Mouse (Mus musculus) adrenal gland, adult (tissue): ENCODE results near the gene Dpp3.

Experiments used
- DNase-seq, 2 experiments: peaks; one replicate each; pipeline ENCODE4 v3.0.0; 2022 to 2023; ENCODE audit warnings: low spot score in 1 of 2; ENCODE audit not compliant: inconsistent age in 2 of 2

Dpp3 gene

DNA sequence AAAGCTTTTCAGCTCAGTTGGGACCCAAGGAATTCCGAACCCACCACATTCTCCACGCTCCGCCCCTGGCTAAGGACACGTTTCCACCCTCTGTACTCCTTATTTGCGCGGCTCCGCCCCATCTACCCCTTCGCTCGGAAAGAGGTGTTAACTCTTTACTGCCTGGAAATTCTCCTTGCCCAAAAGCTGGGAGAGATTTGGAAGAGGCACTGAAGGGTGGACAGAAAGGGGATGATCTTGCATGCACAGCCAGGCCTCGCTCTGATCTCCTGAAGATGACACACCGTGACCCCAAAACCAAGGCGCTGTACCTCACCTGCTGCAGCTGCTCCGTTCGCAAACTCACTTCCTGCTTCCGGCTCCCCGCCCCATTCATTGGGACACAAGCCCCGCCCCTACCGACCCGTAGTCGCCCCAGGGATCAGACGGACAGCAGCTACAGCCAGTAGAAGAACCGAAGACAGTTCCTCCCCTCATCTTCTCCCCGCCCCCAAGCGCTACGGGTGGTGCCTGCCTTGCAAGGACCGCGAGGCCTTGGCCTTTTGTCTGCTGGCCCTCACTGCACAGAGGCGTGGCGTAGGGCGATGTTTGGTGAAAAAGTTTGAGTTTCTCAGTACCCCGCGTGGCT lies at the start of gene Dpp3:
Gene Dpp3, minus strand, starts transcription at position 384 of the 628 bp plus-strand sequence.
- DNase-seq: peak; percentile 99 to 100

DNA sequence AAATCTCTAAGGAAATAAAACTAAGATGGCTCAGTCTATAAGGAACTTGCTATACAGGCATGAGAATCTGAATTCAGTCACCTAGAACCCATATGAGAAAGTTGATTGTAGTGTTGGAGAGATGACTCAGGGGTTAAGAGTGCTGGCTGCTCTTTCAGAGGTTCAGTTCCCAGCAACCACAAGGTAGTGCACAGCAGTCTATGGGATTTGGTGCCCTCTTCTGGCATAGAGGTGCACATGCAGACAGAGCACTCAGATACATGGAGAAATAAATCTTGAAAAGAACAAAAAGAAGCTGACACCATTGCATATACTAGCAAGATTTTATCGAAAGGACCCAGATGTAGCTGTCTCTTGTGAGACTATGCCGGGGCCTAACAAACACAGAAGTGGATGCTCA lies 40.1 kb upstream of the Dpp3 start:
- DNase-seq: no peak

DNA sequence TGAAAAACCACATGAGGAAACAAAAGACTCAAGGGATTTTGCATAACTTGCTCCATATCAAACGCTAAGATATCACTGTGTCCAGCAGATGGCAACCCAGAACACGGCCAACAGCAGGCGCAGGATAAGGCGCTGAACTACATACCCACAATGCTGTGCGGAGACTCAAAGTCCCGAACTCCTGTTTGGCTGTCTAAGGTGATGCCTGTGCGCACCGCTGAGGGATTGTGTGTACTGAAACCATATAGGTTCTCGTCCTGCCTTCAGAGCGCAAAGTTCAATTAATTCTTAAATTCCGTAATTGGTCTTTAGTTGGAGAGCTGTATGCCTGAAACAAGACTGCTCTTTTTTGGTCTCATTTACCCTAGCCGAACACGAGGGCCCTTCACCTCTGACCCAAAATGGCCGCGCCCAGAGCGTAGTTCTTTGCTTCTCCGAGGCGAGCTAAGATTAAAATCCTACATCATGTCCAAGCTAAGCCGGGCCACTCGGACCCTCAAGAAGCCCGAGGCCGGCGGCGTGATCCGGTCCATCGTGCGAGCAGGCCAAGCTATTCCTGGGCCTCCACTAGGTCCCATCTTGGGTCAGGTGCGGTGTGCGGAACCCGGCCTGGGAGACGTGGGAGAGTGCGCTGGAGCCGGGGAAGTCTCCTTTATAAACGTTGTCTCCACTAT lies 34.0 kb upstream of the Dpp3 start, which contains the start of gene Mrpl11:
Gene Mrpl11, plus strand, starts transcription at position 220 of the 674 bp plus-strand sequence.
- peak; percentile 91 to 97 for DNase-seq

DNA sequence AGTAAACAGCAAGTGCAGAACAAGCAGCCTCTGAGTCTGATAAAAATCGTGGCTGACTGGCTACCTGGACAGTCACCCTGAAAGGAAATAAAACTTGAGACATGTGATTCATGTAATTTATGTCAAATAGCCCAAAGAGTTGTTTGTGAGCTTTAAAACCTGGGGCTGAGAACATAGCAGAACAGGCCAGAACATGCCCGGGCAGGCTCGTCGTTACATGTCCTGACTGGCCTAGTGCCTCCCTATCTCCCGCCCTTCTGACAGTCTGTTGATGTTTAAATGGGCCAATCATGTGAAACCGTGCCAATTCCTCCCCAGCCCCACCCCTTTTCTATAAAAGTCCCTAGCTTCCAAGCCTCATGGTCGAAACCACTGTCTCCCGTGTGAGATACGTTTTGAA lies 20.6 kb upstream of the Dpp3 start:
- peak in 1 of 2 experiments; percentile 15 for DNase-seq

DNA sequence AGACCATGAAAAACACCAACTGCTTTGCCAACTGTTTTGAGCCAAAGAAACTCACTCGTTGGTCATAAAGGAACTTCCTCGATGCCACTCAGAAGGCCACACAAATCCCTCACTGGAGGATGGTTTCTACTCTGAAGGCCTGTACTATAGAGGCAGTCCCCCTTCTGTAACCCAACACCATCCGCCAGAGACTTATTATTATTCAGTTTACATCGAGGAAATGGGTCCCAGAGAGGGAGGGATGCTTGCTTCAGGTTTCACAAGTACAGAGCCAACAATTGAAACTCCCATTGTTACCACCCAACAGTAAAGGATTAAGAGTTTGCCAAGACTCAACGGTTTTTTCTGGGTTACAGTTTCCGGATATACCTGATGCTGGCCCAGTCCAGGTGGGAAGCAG lies 17.5 kb upstream of the Dpp3 start:
- no peak for DNase-seq

DNA sequence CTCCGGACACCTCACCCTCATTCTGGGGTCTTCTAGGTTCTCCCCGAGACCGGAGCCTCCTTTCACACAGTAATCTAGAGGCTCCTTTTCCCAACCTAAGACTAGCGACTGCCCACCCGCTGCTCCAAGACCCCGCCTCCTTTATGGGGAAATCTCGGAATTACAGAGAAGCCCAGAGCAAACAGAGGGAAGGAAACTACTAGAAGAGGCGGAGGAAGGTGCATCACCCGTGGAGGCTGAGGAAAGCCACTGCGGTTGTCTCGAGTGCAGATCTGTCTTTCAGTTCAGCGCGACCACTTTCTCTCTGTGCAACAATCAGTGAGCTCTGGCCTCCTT lies 15.1 kb upstream of the Dpp3 start:
- no peak for DNase-seq

DNA sequence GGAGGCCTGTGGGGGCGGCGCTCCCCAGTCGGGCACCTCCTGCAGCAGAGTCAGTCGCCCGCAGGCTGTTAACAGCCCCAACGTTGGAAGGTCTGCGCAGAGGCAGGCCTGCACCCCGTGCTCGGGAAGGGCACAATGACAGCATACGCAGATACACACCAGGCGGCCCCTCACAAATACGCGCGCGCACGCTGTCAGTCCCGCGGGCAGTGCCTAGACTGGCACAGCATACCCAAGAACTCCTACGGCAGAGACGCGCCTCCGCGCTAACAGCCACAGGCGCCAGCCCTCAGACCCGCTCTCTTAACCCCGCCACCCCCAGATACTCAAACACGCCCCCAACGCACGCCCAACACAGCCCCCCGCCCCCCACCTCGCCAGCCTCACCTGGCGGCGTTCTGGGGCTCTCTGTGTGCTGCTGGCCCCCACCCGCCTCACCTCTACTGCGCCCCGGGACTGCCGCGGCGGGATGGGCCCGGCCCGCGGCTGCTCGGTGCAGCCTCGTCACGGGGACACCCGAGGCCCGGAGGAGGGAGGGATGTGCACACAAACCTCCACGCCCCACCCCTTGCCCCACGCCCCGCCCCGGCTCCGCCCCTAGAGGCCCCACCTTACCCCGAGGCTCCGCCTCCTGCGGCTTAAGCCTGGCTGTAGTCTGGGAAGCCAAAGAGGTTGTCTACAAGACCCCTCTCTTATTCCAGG lies 14.6 kb upstream of the Dpp3 start, which contains the start of gene Peli3:
Gene Peli3, minus strand, starts transcription at position 577 of the 702 bp plus-strand sequence.
- peak; percentile 87 to 96 for DNase-seq

DNA sequence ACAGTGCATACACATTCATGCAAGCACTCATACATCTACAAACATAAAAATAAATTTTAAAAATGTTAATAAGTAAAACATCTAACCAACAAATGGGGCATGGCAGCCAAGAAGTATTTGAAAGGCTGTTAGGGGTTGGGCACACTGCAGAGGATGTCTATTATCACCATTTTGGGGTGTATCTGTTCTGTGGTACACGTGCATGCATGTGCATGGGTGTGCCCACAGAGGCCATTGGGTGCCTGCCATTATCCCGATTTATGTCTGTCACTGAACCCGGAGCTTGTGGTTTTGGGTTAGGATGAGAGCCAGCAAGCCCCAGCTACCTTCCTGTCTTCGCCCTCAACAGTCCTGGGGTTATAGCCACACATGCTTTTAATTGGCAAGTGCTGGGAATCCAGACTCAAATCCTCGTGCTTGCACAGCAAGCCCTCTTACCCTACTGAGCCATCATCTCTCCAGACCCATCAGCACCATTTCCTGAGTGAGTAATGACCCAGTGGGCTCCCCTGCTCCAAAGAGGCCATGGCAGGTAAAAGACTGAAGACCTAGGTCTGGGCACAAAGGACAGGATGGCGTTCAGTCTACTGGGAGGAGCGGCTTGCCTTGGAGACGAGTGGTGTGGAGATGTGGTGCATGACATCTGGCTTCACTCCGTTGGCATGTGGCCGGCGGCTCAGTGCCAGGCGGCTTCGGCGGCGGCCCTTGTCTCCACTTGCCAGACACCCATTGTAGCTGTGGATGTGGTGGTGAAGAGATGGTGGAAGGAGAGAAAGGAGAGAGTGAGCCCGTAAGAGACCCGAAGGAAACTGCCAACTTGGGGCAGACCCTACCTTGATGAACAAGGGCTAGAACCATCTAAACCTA lies 9.6 kb upstream of the Dpp3 start:
- DNase-seq: peak in 1 of 2 experiments; percentile 15

DNA sequence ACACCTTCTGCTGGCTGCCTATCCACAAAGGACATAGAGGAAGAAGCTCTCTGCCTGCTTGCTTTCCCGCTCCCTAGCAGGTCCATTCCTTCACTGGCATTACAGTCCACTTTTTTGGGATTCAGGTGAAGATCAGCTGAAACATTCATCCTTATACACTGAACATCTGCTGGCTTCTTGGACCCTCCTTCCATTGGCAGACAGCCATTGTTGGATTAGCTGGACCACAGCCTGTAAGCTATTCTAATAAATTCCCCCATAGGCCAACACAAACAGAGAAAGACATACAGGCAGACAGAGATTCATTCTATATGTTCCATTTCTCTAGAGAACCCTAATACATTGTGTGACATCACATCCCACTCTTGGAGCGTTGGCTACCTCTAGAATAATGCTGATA lies 8.8 kb upstream of the Dpp3 start:
- no peak for DNase-seq

DNA sequence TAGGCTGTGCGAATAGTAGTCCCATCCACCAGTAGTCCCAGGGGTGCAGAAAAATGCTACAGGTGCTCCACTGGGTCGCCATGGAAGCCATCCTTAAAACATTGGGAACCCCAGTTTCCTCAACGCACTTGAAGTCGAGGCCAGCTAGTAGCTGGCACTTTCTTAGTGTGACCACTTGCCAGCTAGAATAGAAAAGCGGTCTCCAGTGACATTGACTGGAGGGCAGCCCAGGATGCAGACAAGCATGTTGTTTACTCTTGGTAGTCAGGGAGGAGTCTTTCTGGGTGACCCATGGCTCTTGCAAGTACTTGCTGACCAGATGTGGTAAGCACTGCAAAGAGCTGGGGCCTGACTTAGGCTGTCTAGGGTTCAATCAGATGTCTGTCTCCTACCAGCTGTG lies 694 bp upstream of the Dpp3 start:
- DNase-seq: peak in 1 of 2 experiments; percentile 74

DNA sequence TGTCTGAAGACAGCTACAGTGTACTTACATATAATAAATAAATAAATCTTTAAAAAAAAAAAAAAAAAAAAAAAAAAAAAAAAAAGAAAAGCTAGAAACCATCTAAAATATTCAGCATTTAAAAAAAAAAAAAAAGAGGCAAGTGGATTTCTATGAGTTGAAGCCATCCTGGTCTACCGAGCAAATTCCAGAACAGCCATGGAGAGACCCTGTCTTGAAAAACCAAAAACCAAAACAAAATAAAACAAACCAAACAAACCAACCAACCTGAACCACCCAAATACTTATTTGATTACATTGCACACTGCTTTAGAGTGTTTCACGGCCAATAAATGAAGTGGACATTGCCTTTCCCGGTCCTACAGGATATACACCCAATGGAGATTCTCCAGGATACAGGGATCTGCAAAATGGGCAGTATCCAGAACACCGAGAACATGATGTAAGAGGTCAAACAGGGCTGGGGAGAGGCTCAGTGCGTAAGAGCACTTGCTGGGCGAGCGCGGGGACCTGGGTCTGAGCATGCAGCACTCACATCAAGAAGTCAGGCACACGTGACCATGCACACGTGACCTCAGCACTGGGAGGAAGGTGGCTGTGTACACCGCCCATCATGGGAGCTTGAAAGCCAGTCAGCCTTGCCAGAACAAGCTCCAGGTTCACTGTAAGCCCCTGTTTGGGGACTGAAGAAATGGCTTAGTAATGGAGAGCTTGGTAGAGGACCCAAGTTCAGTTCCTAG lies 2.8 kb downstream of the Dpp3 start:
- no peak for DNase-seq

DNA sequence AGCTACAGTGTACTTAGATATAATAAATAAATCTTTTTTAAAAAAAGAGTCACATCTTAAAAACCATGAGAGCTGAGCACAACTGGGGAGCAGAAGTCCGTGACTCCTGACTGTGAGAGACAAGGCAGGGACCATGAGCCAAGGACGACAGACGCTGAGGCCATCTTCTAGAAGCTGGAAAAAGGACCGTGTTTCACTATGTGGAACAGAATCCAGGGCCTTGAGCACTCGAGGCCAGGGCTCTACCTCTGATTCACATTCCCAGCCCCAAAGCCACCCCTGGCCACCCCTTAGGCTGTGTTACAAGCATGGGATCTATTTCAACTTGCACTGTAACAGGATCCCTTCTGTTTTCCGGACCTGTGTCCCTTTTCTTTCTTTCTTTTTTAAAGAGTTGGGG lies 8.4 kb downstream of the Dpp3 start:
- peak in 1 of 2 experiments; percentile 73 for DNase-seq

DNA sequence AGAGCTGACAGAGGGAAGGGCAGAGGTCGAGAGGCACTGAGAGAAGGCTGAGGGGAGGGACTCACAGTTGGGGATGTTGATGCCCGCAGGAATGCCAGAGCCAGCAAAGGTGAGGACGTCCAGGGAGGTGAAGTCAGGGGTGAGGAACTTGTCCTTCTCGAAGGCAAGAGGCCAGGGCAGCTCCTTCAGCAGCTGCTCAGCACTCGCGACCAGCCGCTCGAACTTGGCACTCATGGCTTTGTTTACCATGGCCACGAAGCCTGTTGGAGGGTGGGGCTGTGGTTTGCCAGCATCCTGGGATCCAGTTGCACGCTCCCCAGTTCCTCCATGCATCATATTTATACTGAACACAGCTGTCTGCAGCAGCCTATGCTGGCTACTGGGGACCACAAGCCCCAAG lies 11.3 kb downstream of the Dpp3 start:
- DNase-seq: no peak

DNA sequence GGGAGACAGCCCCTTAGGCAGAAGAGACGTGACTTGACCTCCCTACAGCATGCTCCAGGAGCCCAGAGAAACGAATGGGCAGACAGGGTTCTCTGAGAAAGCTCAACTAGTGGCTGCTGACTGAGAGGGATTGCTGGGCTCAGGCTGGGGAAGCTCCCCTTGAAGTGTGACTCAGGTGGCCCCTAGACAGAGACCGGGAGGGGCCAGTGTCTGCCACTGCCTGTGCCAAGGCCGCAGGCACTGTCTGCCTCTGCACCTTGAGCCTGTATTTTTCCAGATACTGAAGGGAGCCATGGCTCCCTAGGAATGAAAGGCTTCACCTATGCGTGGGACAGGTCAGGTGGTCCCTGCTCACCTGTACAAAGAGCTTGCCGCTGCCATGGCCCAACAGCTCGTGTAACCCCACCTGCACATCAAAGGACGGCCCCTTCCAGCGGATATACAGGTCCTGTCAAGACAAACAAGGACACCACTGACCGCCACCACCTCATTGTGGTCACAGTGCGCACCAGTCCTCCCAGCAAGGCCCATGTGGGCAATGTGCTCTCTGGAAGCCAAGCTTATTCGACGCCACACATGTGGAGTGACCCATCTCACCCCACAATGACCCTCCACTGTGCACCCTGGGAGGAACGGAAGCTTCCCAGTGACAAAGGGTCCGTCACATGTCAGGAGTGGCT lies 12.0 kb downstream of the Dpp3 start:
- DNase-seq: peak; percentile 78 to 84

DNA sequence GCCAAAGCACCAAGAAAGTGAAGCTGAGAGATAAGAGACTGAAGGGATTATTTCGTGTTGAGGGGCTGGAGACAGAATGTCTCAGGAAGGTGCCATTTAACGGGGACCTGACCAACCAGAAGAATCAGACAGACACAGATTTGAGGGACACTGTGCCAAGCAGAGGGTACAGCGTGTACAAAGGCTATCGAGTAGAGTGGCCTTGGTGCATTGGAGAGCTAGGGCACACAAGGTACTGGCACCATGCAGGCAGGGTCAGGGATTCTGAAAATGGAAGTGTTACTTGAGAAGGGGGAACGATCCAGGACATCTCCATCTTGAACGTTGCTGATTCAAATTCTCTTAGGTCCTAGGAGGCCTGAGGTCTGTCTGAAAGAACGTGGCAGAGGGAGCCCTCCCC lies 18.7 kb downstream of the Dpp3 start:
- peak; percentile 16 to 87 for DNase-seq

DNA sequence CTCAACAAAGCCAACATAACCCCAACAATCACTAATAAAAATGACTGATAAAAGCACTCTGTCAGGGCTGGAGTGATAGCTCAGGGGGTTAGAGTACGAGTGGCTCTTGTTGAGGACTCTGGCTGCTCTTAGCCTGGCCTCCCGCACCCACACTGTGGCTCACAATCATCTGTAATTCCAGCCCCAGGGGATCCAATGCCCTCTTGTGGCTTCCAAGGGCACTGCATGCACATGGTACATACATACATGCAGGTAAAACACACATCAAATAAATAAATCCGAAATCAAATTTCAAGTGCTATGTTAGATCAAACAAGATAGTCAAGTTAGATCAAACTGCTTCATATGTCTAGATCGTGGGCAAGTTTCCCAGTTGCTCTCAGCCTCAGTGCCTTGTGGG lies 20.0 kb downstream of the Dpp3 start:
- DNase-seq: peak in 1 of 2 experiments; percentile 63

DNA sequence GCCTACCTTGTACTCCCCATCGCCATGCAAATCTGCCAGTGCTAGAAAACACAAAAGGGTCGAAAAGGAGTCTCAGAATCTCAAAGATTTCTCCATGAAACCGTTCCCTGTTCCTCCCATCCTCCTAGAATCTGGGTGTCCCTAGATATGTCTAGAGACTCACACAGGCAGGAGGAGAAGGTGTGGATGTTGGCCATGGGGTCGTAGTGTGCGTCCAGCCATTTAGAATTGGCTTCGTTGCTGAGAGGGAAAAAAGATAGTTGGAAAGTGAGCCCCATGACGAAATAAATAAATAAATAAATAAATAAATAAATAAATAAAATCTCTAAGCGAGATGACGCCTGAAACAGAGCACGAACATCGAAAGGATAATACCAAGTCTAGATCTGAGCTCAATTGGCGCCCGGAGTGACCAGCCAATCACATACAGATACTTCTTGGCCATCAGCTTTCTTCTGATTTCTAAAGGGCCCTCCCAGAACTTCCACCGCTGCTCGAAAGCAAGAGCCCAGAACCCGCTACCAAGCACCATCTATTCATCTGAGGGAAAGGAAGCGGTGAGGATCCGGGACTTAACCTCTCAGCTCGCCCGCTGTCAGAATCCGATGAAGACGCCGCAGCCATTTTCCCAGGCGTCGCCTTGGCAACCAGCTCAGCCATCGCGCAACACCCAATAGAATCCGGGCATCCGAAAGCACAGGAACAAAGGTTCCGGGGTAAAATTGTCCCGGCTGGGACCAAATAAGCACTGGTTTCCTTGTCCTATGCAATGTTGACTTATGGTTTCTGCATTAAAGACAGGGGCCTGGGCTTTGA lies 21.9 kb downstream of the Dpp3 start, which contains the start of gene Bbs1:
Gene Bbs1, minus strand, starts transcription at position 650 of the 816 bp plus-strand sequence.
- peak; percentile 74 to 92 for DNase-seq

DNA sequence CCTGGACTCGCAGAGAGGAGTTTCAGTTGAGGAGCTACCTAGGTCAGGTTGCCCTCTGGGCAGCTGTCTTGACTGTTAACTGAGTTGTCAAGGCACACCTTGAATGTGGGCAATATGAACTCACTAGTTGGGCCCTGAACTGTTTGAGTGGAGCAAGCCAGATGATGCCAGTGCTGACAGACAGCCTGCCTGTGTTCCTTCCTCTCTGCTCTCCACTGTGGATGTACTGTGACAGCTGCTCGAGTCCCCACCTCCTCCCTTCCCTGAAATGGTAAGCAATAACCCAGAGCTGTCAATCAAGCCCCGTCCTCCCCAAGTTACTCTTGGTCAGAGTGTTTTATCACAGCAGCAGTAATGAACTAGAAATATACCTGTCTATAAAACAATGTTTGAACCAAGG lies 28.2 kb downstream of the Dpp3 start:
- no peak for DNase-seq

DNA sequence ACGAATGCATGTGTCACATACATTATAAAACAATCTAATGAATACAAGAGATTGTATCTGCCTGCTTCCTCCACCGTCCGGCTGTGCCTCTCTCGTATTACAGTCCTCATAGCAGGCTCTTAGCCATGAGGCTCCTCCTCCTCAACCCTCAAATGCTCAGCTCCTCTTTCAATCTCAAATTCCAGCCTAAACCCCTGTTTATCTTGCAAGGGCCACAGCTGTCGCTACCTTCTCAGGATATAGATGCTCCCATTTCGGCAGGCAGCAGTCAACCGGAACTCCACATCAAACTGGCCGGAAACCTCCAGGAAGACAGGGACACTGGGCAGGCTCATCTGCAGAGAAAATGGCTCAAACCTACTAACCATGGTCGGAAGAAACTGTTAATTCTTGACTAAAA lies 29.1 kb downstream of the Dpp3 start:
- DNase-seq: no peak
